Mouse (Mus musculus): ENCODE measurements around the gene A830005F24Rik. TPM values are rescaled to one million over a fixed set of nuclear protein-coding genes. Genes with fewer than 3 reads are reported as not detected.
A peak's percentile ranks its signal among the peaks of the same experiment; 100 is the strongest.

Gene A830005F24Rik
- 3.0 and 4.6 TPM in 2 replicates for polyA plus RNA-seq (2014; fragmentation: Nextera tagmentation; extraction: Ambion mirVana)

- DNase-seq (ENCODE audit: low spot score) (peak; percentile 87), ATAC-seq (ENCODE audit: low FRiP score) (peak; percentile 98)
- peak within 1 kb of the TSS; percentile 83 for H3K4me3 ChIP-seq (ENCODE audit: low read depth, low read length)
- H3K27ac ChIP-seq (ENCODE audit: low read depth, low read length), result no peak within 1 kb of the TSS
- H3K9ac ChIP-seq (ENCODE audit: low read depth, low read length), result peak within 1 kb of the TSS; percentile 79
- peak within 1 kb of the TSS; percentile 51 for H3K4me2 ChIP-seq (replicated peaks; ENCODE audit: low read depth, low read length)
- no peaks in the 10 kb centered on the region for H3K9me3 ChIP-seq (ENCODE audit: control insufficient read depth, low read length)
- no peaks in the 10 kb centered on the region for H3K36me3 ChIP-seq (ENCODE audit: control insufficient read depth, insufficient read depth, low read length)
- 3% methylated on average over 34 of the region's 34 CpGs for WGBS
- H3K27me3 ChIP-seq (ENCODE audit: control insufficient read depth, insufficient read depth, low read length), result no peaks in the 10 kb centered on the region
- H3K4me1 ChIP-seq (replicated peaks; ENCODE audit: control insufficient read depth, insufficient read depth, low read length), result peaks cover 3% of the 10 kb centered on the region; the same call in 1 of the 2 replicates
Observed at GRCm38 (mm10) chr13:48513003-48513929, at the start of gene A830005F24Rik, which contains the start of gene Zfp169. TSS of gene A830005F24Rik (plus strand) at chr13:48513570. TSS of gene Zfp169 (minus strand) at chr13:48513451.

DNA sequence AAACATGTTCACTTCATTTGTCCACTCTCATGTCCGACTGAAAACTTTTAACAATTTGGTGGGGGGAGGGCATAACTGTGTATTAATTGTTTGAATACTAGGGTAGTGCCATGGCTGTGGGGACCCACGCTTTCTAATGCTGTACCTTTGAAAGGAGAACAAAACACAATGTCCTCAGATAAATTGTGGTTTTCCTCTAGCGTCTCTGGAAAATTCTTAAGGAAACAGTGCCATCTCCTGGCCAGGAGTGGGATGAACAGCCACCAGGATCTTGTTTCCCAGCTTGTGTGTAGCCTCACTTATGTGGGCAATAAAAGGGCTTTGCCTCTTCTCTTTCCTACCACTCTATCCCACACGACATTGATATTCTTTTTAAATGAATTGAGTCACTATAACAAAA, 49.2 kb upstream of the A830005F24Rik start:
- no peaks in the 10 kb centered on the region for H3K4me1 ChIP-seq (replicated peaks; ENCODE audit: control insufficient read depth, insufficient read depth, low read length)
- no peak overlapping the region for H3K4me3 ChIP-seq (ENCODE audit: low read depth, low read length)
- no peak overlapping the region for H3K27ac ChIP-seq (ENCODE audit: low read depth, low read length)
- ATAC-seq (ENCODE audit: low FRiP score) (no peak), DNase-seq (ENCODE audit: low spot score) (peak; percentile 91)
- H3K4me2 ChIP-seq (replicated peaks; ENCODE audit: low read depth, low read length), result no peak overlapping the region
- H3K27me3 ChIP-seq (ENCODE audit: control insufficient read depth, insufficient read depth, low read length), result no peaks in the 10 kb centered on the region
- no peaks in the 10 kb centered on the region for H3K9me3 ChIP-seq (ENCODE audit: control insufficient read depth, low read length)
- H3K9ac ChIP-seq (ENCODE audit: low read depth, low read length), result no peak overlapping the region
- 21% methylated on average over 4 of the region's 4 CpGs for WGBS
- no peaks in the 10 kb centered on the region for H3K36me3 ChIP-seq (ENCODE audit: control insufficient read depth, insufficient read depth, low read length)

DNA sequence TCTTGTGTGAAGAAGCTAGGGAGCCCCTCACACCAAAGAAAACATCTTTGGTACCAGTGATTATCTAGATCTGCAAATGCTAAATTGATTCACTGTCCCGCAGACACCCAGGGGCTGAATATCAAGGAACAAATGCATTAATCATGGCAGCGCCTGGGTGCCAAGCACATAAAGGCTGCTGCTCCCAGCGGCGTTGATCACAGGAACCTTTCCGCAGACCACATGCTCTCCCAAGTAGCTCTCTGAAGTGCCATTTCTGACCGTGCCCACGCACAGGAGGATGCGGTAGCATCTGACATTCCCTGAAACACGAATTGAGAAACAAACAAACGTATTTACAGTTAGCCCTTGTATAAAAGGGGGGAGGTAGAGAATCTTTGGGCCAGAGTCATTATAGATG, 47.2 kb upstream of the A830005F24Rik start:
- Histone ChIP-seq H3K4me3 (ENCODE audit: low read depth, low read length) (no peak overlapping the region), H3K4me2 (replicated peaks; ENCODE audit: low read depth, low read length) (no peak overlapping the region), H3K9ac (ENCODE audit: low read depth, low read length) (0 out of 2 replicates have a peak overlapping the region, but pooled peaks have one; percentile 27), H3K27ac (ENCODE audit: low read depth, low read length) (peak overlapping the region; percentile 10; the same call in 1 of the 2 replicates), H3K9me3 (ENCODE audit: control insufficient read depth, low read length) (no peaks in the 10 kb centered on the region), H3K27me3 (ENCODE audit: control insufficient read depth, insufficient read depth, low read length) (no peaks in the 10 kb centered on the region), H3K4me1 (replicated peaks; ENCODE audit: control insufficient read depth, insufficient read depth, low read length) (no peaks in the 10 kb centered on the region), H3K36me3 (ENCODE audit: control insufficient read depth, insufficient read depth, low read length) (no peaks in the 10 kb centered on the region)
- DNase-seq (ENCODE audit: low spot score), result peak; percentile 30
- ATAC-seq (ENCODE audit: low FRiP score), result no peak
- WGBS, result 54% methylated on average over 10 of the region's 10 CpGs

- Histone ChIP-seq H3K27ac (ENCODE audit: low read depth, low read length) (no peak overlapping the region), H3K4me2 (replicated peaks; ENCODE audit: low read depth, low read length) (no peak overlapping the region), H3K36me3 (ENCODE audit: control insufficient read depth, insufficient read depth, low read length) (no peaks in the 10 kb centered on the region), H3K27me3 (ENCODE audit: control insufficient read depth, insufficient read depth, low read length) (no peaks in the 10 kb centered on the region), H3K9me3 (ENCODE audit: control insufficient read depth, low read length) (no peaks in the 10 kb centered on the region), H3K4me1 (replicated peaks; ENCODE audit: control insufficient read depth, insufficient read depth, low read length) (no peaks in the 10 kb centered on the region), H3K9ac (ENCODE audit: low read depth, low read length) (no peak overlapping the region), H3K4me3 (ENCODE audit: low read depth, low read length) (no peak overlapping the region)
- ATAC-seq (ENCODE audit: low FRiP score) (no peak), DNase-seq (ENCODE audit: low spot score) (no peak)
- 66% methylated on average over 15 of the region's 15 CpGs for WGBS
Observed at GRCm38 (mm10) chr13:48468656-48469180, 44.7 kb upstream of the A830005F24Rik start.

- no peaks in the 10 kb centered on the region for H3K36me3 ChIP-seq (ENCODE audit: control insufficient read depth, insufficient read depth, low read length)
- H3K9ac ChIP-seq (ENCODE audit: low read depth, low read length), result no peak overlapping the region
- ATAC-seq (ENCODE audit: low FRiP score) (no peak), DNase-seq (ENCODE audit: low spot score) (no peak)
- no peak overlapping the region for H3K4me2 ChIP-seq (replicated peaks; ENCODE audit: low read depth, low read length)
- no peaks in the 10 kb centered on the region for H3K27me3 ChIP-seq (ENCODE audit: control insufficient read depth, insufficient read depth, low read length)
- WGBS, result 95% methylated on average over 4 of the region's 4 CpGs
- no peaks in the 10 kb centered on the region for H3K4me1 ChIP-seq (replicated peaks; ENCODE audit: control insufficient read depth, insufficient read depth, low read length)
- H3K4me3 ChIP-seq (ENCODE audit: low read depth, low read length), result no peak overlapping the region
- H3K9me3 ChIP-seq (ENCODE audit: control insufficient read depth, low read length), result no peaks in the 10 kb centered on the region
- no peak overlapping the region for H3K27ac ChIP-seq (ENCODE audit: low read depth, low read length)
Observed at GRCm38 (mm10) chr13:48483606-48484005, 29.8 kb upstream of the A830005F24Rik start.

- DNase-seq (ENCODE audit: low spot score) (no peak), ATAC-seq (ENCODE audit: low FRiP score) (no peak)
- no peaks in the 10 kb centered on the region for H3K27me3 ChIP-seq (ENCODE audit: control insufficient read depth, insufficient read depth, low read length)
- H3K27ac ChIP-seq (ENCODE audit: low read depth, low read length), result no peak overlapping the region
- no peak overlapping the region for H3K4me3 ChIP-seq (ENCODE audit: low read depth, low read length)
- no peak overlapping the region for H3K4me2 ChIP-seq (replicated peaks; ENCODE audit: low read depth, low read length)
- H3K9ac ChIP-seq (ENCODE audit: low read depth, low read length), result no peak overlapping the region
- H3K4me1 ChIP-seq (replicated peaks; ENCODE audit: control insufficient read depth, insufficient read depth, low read length), result no peaks in the 10 kb centered on the region
- no peaks in the 10 kb centered on the region; the same call in 1 of the 2 replicates for H3K9me3 ChIP-seq (ENCODE audit: control insufficient read depth, low read length)
- 87% methylated on average over 35 of the region's 35 CpGs for WGBS
- peaks cover 11% of the 10 kb centered on the region; the same call in 1 of the 2 replicates for H3K36me3 ChIP-seq (ENCODE audit: control insufficient read depth, insufficient read depth, low read length)
Observed at GRCm38 (mm10) chr13:48490396-48491182, 22.8 kb upstream of the A830005F24Rik start.

GRCm38 (mm10) chr13:48493183-48493582, 20.2 kb upstream of the A830005F24Rik start:
- H3K27ac ChIP-seq (ENCODE audit: low read depth, low read length), result no peak overlapping the region
- no peak for ATAC-seq (ENCODE audit: low FRiP score)
- no peaks in the 10 kb centered on the region; the same call in 1 of the 2 replicates for H3K4me1 ChIP-seq (replicated peaks; ENCODE audit: control insufficient read depth, insufficient read depth, low read length)
- 86% methylated on average over 4 of the region's 5 CpGs for WGBS
- no peak for DNase-seq (ENCODE audit: low spot score)
- H3K27me3 ChIP-seq (ENCODE audit: control insufficient read depth, insufficient read depth, low read length), result no peaks in the 10 kb centered on the region
- H3K9ac ChIP-seq (ENCODE audit: low read depth, low read length), result no peak overlapping the region
- no peak overlapping the region for H3K4me3 ChIP-seq (ENCODE audit: low read depth, low read length)
- H3K4me2 ChIP-seq (replicated peaks; ENCODE audit: low read depth, low read length), result no peak overlapping the region
- no peaks in the 10 kb centered on the region; the same call in 1 of the 2 replicates for H3K9me3 ChIP-seq (ENCODE audit: control insufficient read depth, low read length)
- H3K36me3 ChIP-seq (ENCODE audit: control insufficient read depth, insufficient read depth, low read length), result peaks cover 11% of the 10 kb centered on the region; the same call in 1 of the 2 replicates

GRCm38 (mm10) chr13:48497693-48498221, 15.6 kb upstream of the A830005F24Rik start:
- Histone ChIP-seq H3K36me3 (ENCODE audit: control insufficient read depth, insufficient read depth, low read length) (peaks cover 2% of the 10 kb centered on the region; the same call in 1 of the 2 replicates), H3K27me3 (ENCODE audit: control insufficient read depth, insufficient read depth, low read length) (no peaks in the 10 kb centered on the region), H3K27ac (ENCODE audit: low read depth, low read length) (no peak overlapping the region), H3K9ac (ENCODE audit: low read depth, low read length) (no peak overlapping the region), H3K4me1 (replicated peaks; ENCODE audit: control insufficient read depth, insufficient read depth, low read length) (no peaks in the 10 kb centered on the region; the same call in 1 of the 2 replicates), H3K9me3 (ENCODE audit: control insufficient read depth, low read length) (no peaks in the 10 kb centered on the region; the same call in 1 of the 2 replicates), H3K4me2 (replicated peaks; ENCODE audit: low read depth, low read length) (peak overlapping the region; percentile 40), H3K4me3 (ENCODE audit: low read depth, low read length) (peak overlapping the region; percentile 26; the same call in 1 of the 2 replicates)
- 13% methylated on average over 15 of the region's 15 CpGs for WGBS
- peak; percentile 99 for ATAC-seq (ENCODE audit: low FRiP score)
- peak; percentile 88 for DNase-seq (ENCODE audit: low spot score)

Measured in hindbrain, embryonic 11.5 days (tissue).